Mouse (Mus musculus) left cerebral cortex, postnatal 25 days (tissue): ENCODE measurements around the gene Hs3st3a1. TPM values are rescaled to one million over a fixed set of nuclear protein-coding genes. Genes with fewer than 3 reads are reported as not detected.

ENCODE experiments used
- DNase-seq, 2 experiments: peaks; one replicate each; pipeline ENCODE4 v3.0.0; 2022; ENCODE audit warnings: low spot score in 2 of 2, mixed read lengths in 1 of 2
- intact Hi-C: fragments of 180-260 bp; cut with DNase I; formaldehyde crosslinking; loops from one replicate; pipeline ENCODE4 v1.15.1; 2025
- total RNA-seq, 2 experiments: library from RNA; stranded (reverse); gene quantifications; 2 replicates each; pipeline ENCODE4 v1.2.3; 2021

Gene Hs3st3a1
- under 1 TPM; 0.71 to 0.98 TPM for total RNA-seq

- peak in 1 of 2 experiments; percentile 17 for DNase-seq
- intact Hi-C loops: loop anchor here (5.0 kb wide), 1 partner anchor 1033 kb away; no protein-coding TSS in a partner anchor
Measured at GRCm38 (mm10) chr11:64434611-64435545, at the start of gene Hs3st3a1. Gene Hs3st3a1 (plus strand): TSS chr11:64435332.

GRCm38 (mm10) chr11:64386333-64386732 is 48.8 kb upstream of the Hs3st3a1 start:
- intact Hi-C loops: no loop called here
- DNase-seq: peak in 1 of 2 experiments; percentile 59

GRCm38 (mm10) chr11:64396331-64396881 is 38.7 kb upstream of the Hs3st3a1 start:
- intact Hi-C loops: loop anchor here (1.0 kb wide), 2 partner anchors 64 to 317 kb away; partner anchors contain the start of gene Cox10

GRCm38 (mm10) chr11:64396949-64397348 is 38.2 kb upstream of the Hs3st3a1 start:
- intact Hi-C loops: loop anchor here (1.0 kb wide), 2 partner anchors 65 to 318 kb away; partner anchors contain the start of gene Cox10
- DNase-seq: no peak

More at GRCm38 (mm10) chr11:64396331-64396881, 38.7 kb upstream of the Hs3st3a1 start:
- DNase-seq: peak; percentile 69 to 93

GRCm38 (mm10) chr11:64397612-64398011 is 37.5 kb upstream of the Hs3st3a1 start:
- intact Hi-C loops: no loop called here
- no peak for DNase-seq

- intact Hi-C loops: no loop called here
- no peak for DNase-seq
Measured at GRCm38 (mm10) chr11:64400534-64401093, 34.5 kb upstream of the Hs3st3a1 start.

- no peak for DNase-seq
- intact Hi-C loops: no loop called here
Measured at GRCm38 (mm10) chr11:64418969-64419368, 16.2 kb upstream of the Hs3st3a1 start.

GRCm38 (mm10) chr11:64435546-64436411 is 647 bp downstream of the Hs3st3a1 start:
- peak; percentile 8 to 22 for DNase-seq
- intact Hi-C loops: loop anchor here (5.0 kb wide), 1 partner anchor 1033 kb away; no protein-coding TSS in a partner anchor

- intact Hi-C loops: loop anchor here (5.0 kb wide), 1 partner anchor 1034 kb away; no protein-coding TSS in a partner anchor
- DNase-seq: no peak
Measured at GRCm38 (mm10) chr11:64436412-64436727, 1.2 kb downstream of the Hs3st3a1 start, which contains the start of gene F930015N05Rik. Gene F930015N05Rik (minus strand): TSS chr11:64436653.

- intact Hi-C loops: loop anchor here (5.0 kb wide), 1 partner anchor 1035 kb away; no protein-coding TSS in a partner anchor
Measured at GRCm38 (mm10) chr11:64436791-64437298, 1.7 kb downstream of the Hs3st3a1 start.

GRCm38 (mm10) chr11:64437721-64438120 is 2.6 kb downstream of the Hs3st3a1 start:
- DNase-seq: no peak
- intact Hi-C loops: loop anchor here (5.0 kb wide), 1 partner anchor 1035 kb away; no protein-coding TSS in a partner anchor

More at GRCm38 (mm10) chr11:64436791-64437298, 1.7 kb downstream of the Hs3st3a1 start:
- DNase-seq: no peak

GRCm38 (mm10) chr11:64438909-64439308 is 3.8 kb downstream of the Hs3st3a1 start:
- DNase-seq: no peak
- intact Hi-C loops: loop anchor here (5.0 kb wide), 1 partner anchor 1037 kb away; no protein-coding TSS in a partner anchor

- intact Hi-C loops: loop anchor here (2.0 to 5.0 kb wide), 3 partner anchors 277 to 517 kb away; partner anchors contain the start of gene Cox10
- DNase-seq: peak; percentile 56 to 64
Measured at GRCm38 (mm10) chr11:64442119-64442518, 7.0 kb downstream of the Hs3st3a1 start.

- intact Hi-C loops: loop anchor here (2.0 to 5.0 kb wide), 3 partner anchors 276 to 518 kb away; partner anchors contain the start of gene Cox10
- DNase-seq: no peak
Measured at GRCm38 (mm10) chr11:64442701-64443100, 7.6 kb downstream of the Hs3st3a1 start.

- intact Hi-C loops: no loop called here
- no peak for DNase-seq
Measured at GRCm38 (mm10) chr11:64445227-64445626, 10.1 kb downstream of the Hs3st3a1 start.

GRCm38 (mm10) chr11:64448586-64449315 is 13.6 kb downstream of the Hs3st3a1 start:
- DNase-seq: no peak
- intact Hi-C loops: no loop called here

GRCm38 (mm10) chr11:64461746-64462145 is 26.6 kb downstream of the Hs3st3a1 start:
- intact Hi-C loops: no loop called here
- DNase-seq: no peak

GRCm38 (mm10) chr11:64468737-64469136 is 33.6 kb downstream of the Hs3st3a1 start:
- no peak for DNase-seq
- intact Hi-C loops: no loop called here
